Mouse (Mus musculus) intestine, postnatal 0 days (tissue): ENCODE measurements around the gene Drap1. TPM values are rescaled to one million over a fixed set of nuclear protein-coding genes. Genes with fewer than 3 reads are reported as not detected.
A peak's percentile ranks its signal among the peaks of the same experiment; 100 is the strongest.

Experiments used
- ATAC-seq: fragments of 200-750 bp; cut with Nextera tagmentation; 2 replicates; pipeline ENCODE4 v1.8.0; 2017; ENCODE audit warnings: mild to moderate bottlenecking, moderate TSS enrichment, moderate library complexity
- H3K27ac ChIP-seq: fragments of 300-500 bp; sonication (generic); 2 replicates; pipeline ENCODE4 v1.5.1; 2014; ENCODE audit warnings: mild to moderate bottlenecking, low read depth, low read length, moderate library complexity
- H3K27me3 ChIP-seq: fragments of 300-500 bp; sonication (generic); replicated peaks from 2 replicates; pipeline ENCODE4 v1.6.1; 2014; ENCODE audit warnings: low read length, mixed read lengths; ENCODE audit not compliant: control insufficient read depth, insufficient read depth
- H3K36me3 ChIP-seq: fragments of 300-500 bp; sonication (generic); 2 replicates; pipeline ENCODE4 v1.6.1; 2014; ENCODE audit warnings: mild to moderate bottlenecking, moderate library complexity; ENCODE audit not compliant: control insufficient read depth, insufficient read depth
- H3K4me1 ChIP-seq: fragments of 300-500 bp; sonication (generic); replicated peaks from 2 replicates; pipeline ENCODE4 v1.6.1; 2014; ENCODE audit warnings: antibody characterized with exemption, low read length, mixed read lengths; ENCODE audit not compliant: control insufficient read depth, insufficient read depth
- H3K4me2 ChIP-seq: fragments of 300-500 bp; sonication (generic); replicated peaks from 2 replicates; pipeline ENCODE4 v1.6.1; 2014; ENCODE audit warnings: low read depth, mild to moderate bottlenecking, moderate library complexity
- H3K4me3 ChIP-seq: fragments of 300-500 bp; sonication (generic); 2 replicates; pipeline ENCODE4 v1.5.1; 2014; ENCODE audit warnings: low read depth, low read length
- H3K9ac ChIP-seq: fragments of 300-500 bp; sonication (generic); 2 replicates; pipeline ENCODE4 v1.6.1; 2014; ENCODE audit warnings: mild to moderate bottlenecking, low read depth, low read length
- H3K9me3 ChIP-seq: fragments of 300-500 bp; sonication (generic); 2 replicates; pipeline ENCODE4 v1.6.1; 2016; ENCODE audit warnings: mixed run types; ENCODE audit not compliant: control insufficient read depth
- CTCF ChIP-seq: sonication (generic); IDR thresholded peaks from 2 replicates; pipeline ENCODE4 v1.5.1; 2016; ENCODE audit warnings: low read depth, mild to moderate bottlenecking, control low read depth, antibody characterized with exemption, moderate library complexity
- WGBS: fragments of 180-500 bp; shearing (Covaris S2); extraction: QIAGEN DNeasy Blood & Tissue Kit; methylation state at CpG from one replicate; pipeline ENCODE4 v1.1.7; 2014; 5-methylcytosine and 5-hydroxymethylcytosine counted together
- polyA plus RNA-seq: library from polyadenylated mRNA; unstranded; fragments of >200 nt; fragmentation: Nextera tagmentation; extraction: Ambion mirVana; gene quantifications from 2 replicates; pipeline ENCODE4 v1.2.1, GENCODE M21; 2015

Drap1 gene
- polyA plus RNA-seq, 1 experiment from 2014 or later = 137 TPM

GRCm38 (mm10) chr19:5459019-5459418 is 34.2 kb upstream of the Drap1 start:
- 59% methylated on average over 7 of the region's 7 CpGs for whole genome bisulfite sequencing
- ATAC-seq = no peak
- Histone ChIP-seq H3K4me3 (no peak overlapping the region), H3K9me3 (no peaks in the 10 kb centered on the region), H3K4me1 (peaks cover 4% of the 10 kb centered on the region; the same call in 1 of the 2 replicates), H3K27ac (no peak overlapping the region), H3K27me3 (no peaks in the 10 kb centered on the region), H3K36me3 (peaks cover 21% of the 10 kb centered on the region), H3K4me2 (no peak overlapping the region), H3K9ac (no peak overlapping the region)
- no peak for TF ChIP-seq CTCF

DNA sequence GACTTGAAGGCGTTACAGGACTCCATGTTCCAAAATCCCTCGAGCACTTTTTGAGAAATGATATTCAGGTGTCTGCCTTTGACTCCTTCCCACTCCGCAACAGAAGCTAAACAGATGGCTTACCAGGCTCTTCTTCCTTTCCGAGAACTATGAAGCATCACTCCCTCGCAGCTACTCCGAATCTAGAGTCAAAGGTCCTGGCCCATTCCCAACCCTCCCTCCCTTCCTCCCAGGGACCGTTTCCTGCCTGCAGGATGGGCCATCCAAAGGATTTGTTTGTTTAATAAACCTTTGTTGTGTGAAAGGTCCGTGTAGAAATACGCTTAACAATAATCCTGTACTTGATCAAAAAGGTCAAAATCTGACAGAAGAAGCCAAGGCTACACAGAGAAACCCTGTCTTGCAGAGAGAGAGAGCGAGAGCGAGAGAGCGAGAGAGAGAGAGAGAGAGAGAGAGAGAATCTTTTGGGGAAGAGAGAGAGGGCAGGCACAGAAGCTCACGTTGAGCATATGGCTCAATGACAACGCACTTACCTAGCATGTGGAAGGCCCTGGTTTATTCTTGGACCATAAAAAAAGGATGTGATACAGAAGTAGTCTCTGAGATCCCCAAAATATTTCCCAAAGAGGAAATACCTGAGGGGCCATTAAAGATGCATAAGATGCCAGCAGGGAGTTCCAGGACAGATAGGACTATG is 33.1 kb upstream of the Drap1 start, which contains the start of gene Ccdc85b:
Ccdc85b (minus strand) TSS at position 149 of the 697 bp plus-strand sequence.
- H3K4me3 ChIP-seq = peak within 1 kb of the TSS; percentile 74
- no peak for ATAC-seq
- TF ChIP-seq CTCF = no peak
- H3K9ac ChIP-seq = peak within 1 kb of the TSS; percentile 76
- peaks cover 4% of the 10 kb centered on the region; the same call in 1 of the 2 replicates for H3K4me1 ChIP-seq
- 11% methylated on average over 14 of the region's 14 CpGs for WGBS
- no peaks in the 10 kb centered on the region for H3K9me3 ChIP-seq
- peaks cover 12% of the 10 kb centered on the region for H3K36me3 ChIP-seq
- H3K4me2 ChIP-seq = peak within 1 kb of the TSS; percentile 98
- no peaks in the 10 kb centered on the region for H3K27me3 ChIP-seq
- H3K27ac ChIP-seq = peak within 1 kb of the TSS; percentile 84

DNA sequence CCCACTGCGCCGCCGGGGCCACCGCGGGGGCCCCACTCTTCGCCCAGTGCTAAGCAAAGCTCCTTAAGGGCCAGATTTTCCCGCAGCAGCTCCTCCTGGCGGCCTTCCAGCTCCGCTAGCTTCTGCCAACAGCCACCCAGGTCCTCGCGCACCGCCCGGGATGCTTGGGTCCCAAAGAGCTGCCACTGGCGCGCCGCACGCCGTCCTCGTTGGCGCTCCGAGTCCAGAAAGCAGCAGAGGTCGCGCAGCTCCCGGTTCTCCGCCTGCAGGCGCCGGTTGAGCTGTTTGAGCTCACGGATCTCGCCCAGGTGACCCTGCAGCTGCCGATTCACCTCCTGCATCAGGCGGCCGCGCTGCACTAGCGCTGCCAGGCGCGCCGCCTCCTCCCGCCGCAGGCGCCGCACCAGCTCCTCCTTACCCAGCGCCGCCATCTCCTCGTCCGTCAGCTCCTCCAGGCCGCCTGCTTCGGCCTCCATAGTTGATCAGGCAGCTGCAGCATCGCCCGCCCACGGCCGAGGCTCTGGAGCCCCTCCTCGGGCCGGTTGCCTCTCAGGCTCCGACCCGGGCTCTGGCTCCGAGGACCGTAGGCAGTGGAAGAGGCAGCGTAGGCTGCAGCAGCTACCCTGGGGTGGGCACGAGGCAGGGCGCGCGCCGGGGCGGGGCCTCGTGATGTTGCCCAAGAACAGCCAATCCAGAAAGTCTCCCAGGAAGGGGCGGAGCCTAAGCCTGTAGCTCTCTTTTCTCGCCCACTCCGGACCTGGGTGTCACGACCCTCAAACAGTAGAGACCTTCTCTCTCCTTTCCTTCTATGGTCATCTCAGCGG is 32.4 kb upstream of the Drap1 start:
- Histone ChIP-seq H3K27ac (peak overlapping the region; percentile 84), H3K4me2 (peak overlapping the region; percentile 98), H3K27me3 (no peaks in the 10 kb centered on the region), H3K9me3 (no peaks in the 10 kb centered on the region), H3K9ac (peak overlapping the region; percentile 76), H3K4me1 (peaks cover 4% of the 10 kb centered on the region; the same call in 1 of the 2 replicates), H3K4me3 (peak overlapping the region; percentile 74), H3K36me3 (peaks cover 6% of the 10 kb centered on the region; the same call in 1 of the 2 replicates)
- TF ChIP-seq CTCF = peak; percentile 54
- ATAC-seq = peak; percentile 74
- under 1% methylated on average over 67 of the region's 70 CpGs for WGBS

- H3K4me1 ChIP-seq = peaks cover 4% of the 10 kb centered on the region; the same call in 1 of the 2 replicates
- H3K27ac ChIP-seq = peak overlapping the region; percentile 84
- H3K9ac ChIP-seq = peak overlapping the region; percentile 76
- H3K9me3 ChIP-seq = no peaks in the 10 kb centered on the region
- peaks cover 6% of the 10 kb centered on the region; the same call in 1 of the 2 replicates for H3K36me3 ChIP-seq
- no peak for TF ChIP-seq CTCF
- H3K27me3 ChIP-seq = no peaks in the 10 kb centered on the region
- ATAC-seq = no peak
- peak overlapping the region; percentile 74 for H3K4me3 ChIP-seq
- H3K4me2 ChIP-seq = peak overlapping the region; percentile 98
- 6% methylated on average over 23 of the region's 26 CpGs for WGBS
Measured at GRCm38 (mm10) chr19:5456241-5456921, 31.6 kb upstream of the Drap1 start.

- Histone ChIP-seq H3K4me2 (peak overlapping the region; percentile 98), H3K4me1 (peaks cover 4% of the 10 kb centered on the region; the same call in 1 of the 2 replicates), H3K36me3 (peaks cover 6% of the 10 kb centered on the region; the same call in 1 of the 2 replicates), H3K27me3 (no peaks in the 10 kb centered on the region), H3K27ac (no peak overlapping the region), H3K4me3 (peak overlapping the region; percentile 74), H3K9ac (no peak overlapping the region), H3K9me3 (no peaks in the 10 kb centered on the region)
- ATAC-seq = no peak
- TF ChIP-seq CTCF = no peak
- 65% methylated on average over 8 of the region's 8 CpGs for WGBS
Measured at GRCm38 (mm10) chr19:5455568-5455967, 30.8 kb upstream of the Drap1 start.
